Mouse (Mus musculus) midbrain, embryonic 16.5 days (tissue): ENCODE measurements at regions not wholly inside any gene's neighbourhood (a gene's known extent, or its start where the extent isn't known, plus 50 kb on each side); places are given as distances from the start of the nearest gene placed in this dataset.

Experiments used
- ATAC-seq: fragments of 200-750 bp; cut with Nextera tagmentation; 2 replicates; pipeline ENCODE4 v1.8.0; 2017; ENCODE audit warnings: moderate TSS enrichment
- H3K27ac ChIP-seq: fragments of 300-500 bp; sonication (generic); 2 replicates; pipeline ENCODE4 v1.5.1; 2014; ENCODE audit warnings: mild to moderate bottlenecking, low read length, mixed read lengths
- H3K27me3 ChIP-seq: fragments of 300-500 bp; sonication (generic); 2 replicates; pipeline ENCODE4 v1.6.1; 2014; ENCODE audit warnings: low read depth, low read length, mixed read lengths; ENCODE audit not compliant: control insufficient read depth, insufficient read depth
- H3K36me3 ChIP-seq: fragments of 300-500 bp; sonication (generic); 2 replicates; pipeline ENCODE4 v1.6.1; 2014; ENCODE audit warnings: mild to moderate bottlenecking, low read length, moderate library complexity, mixed read lengths; ENCODE audit not compliant: control insufficient read depth, insufficient read depth
- H3K4me1 ChIP-seq: fragments of 300-500 bp; sonication (generic); 2 replicates; pipeline ENCODE4 v1.6.1; 2014; ENCODE audit warnings: mild to moderate bottlenecking, low read length, mixed read lengths; ENCODE audit not compliant: control insufficient read depth, insufficient read depth
- H3K4me2 ChIP-seq: fragments of 300-500 bp; sonication (generic); 2 replicates; pipeline ENCODE4 v1.6.1; 2014; ENCODE audit warnings: mild to moderate bottlenecking, low read length, mixed read lengths
- H3K4me3 ChIP-seq: fragments of 300-500 bp; sonication (generic); 2 replicates; pipeline ENCODE4 v1.5.1; 2014; ENCODE audit warnings: low read depth, mild to moderate bottlenecking, low read length, moderate library complexity, mixed read lengths
- H3K9ac ChIP-seq: fragments of 300-500 bp; sonication (generic); 2 replicates; pipeline ENCODE4 v1.6.1; 2014; ENCODE audit warnings: low read depth, low read length, mixed read lengths
- H3K9me3 ChIP-seq: fragments of 300-500 bp; sonication (generic); replicated peaks from 2 replicates; pipeline ENCODE4 v1.6.1; 2014; ENCODE audit warnings: mild to moderate bottlenecking, low read length, mixed read lengths; ENCODE audit not compliant: control insufficient read depth, poor library complexity, severe bottlenecking
- WGBS: fragments of 180-500 bp; shearing (Covaris S2); extraction: QIAGEN DNeasy Blood & Tissue Kit; methylation state at CpG from one replicate; pipeline ENCODE4 v1.1.7; 2014; 5-methylcytosine and 5-hydroxymethylcytosine counted together

DNA sequence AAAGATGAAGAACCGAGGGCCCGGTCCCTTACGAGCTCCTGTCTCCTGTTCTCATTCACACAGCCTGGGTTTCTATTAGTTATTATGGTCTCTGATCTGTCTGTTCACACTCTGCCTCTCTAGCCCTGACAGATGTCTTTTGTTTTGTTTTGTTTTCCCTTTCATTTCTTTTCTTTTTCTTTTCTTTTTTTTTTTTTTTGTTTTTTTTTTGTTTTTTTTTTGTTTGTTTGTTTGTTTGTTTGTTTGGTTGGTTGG is 55.8 kb upstream of the Cpm start:
- 80% methylated on average over 3 of the region's 3 CpGs for WGBS
- Histone ChIP-seq H3K4me2 (no peak overlapping the region), H3K4me3 (no peak overlapping the region), H3K9ac (no peak overlapping the region), H3K27me3 (peaks cover 12% of the 10 kb centered on the region; the same call in 1 of the 2 replicates), H3K9me3 (no peaks in the 10 kb centered on the region), H3K4me1 (peaks cover 9% of the 10 kb centered on the region), H3K36me3 (no peaks in the 10 kb centered on the region), H3K27ac (no peak overlapping the region)
- ATAC-seq, result no peak

DNA sequence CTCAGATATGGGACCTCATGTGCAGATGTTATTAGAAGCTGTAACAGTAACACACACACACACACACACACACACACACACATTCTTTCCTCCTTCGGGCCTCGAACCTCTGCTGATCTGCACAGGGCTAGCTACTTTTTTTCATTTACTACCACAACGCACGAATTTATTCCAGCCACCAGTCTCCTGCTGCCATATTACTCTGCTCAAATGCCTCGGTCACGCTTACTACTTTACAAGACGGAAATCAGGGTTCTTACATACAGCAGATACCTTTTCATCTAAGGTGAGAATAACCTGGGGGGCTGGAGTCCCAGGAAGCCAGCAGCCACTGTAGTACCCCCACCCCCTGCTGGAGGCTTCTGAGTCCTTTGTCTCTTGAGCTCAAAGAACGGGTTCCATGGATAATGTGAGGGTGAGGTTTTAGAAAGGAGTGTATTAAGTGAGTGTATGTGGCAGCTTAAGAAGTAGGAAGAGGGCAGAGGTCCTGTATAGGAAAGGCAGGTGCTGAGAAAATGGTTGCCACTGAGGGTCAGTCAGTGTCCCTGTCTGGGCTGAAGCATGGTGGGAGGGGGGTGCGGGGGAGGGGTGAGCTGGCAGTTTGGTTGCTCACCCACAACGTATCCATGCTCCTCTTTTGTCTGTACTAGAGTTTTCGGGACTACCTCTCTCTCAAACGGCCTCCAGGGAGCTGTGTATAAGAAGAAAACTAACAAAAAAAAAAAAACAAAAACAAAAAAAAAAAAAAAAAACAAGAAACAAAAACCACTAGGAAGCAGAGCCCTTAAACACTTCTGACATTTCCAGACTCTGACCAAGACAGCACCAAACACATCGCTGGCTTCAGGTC is 56.3 kb upstream of the Cpm start:
- ATAC-seq, result no peak
- H3K4me1 ChIP-seq, result peaks cover 9% of the 10 kb centered on the region
- WGBS, result 46% methylated on average over 13 of the region's 13 CpGs
- H3K27ac ChIP-seq, result no peak overlapping the region
- no peak overlapping the region for H3K4me3 ChIP-seq
- H3K4me2 ChIP-seq, result no peak overlapping the region
- no peaks in the 10 kb centered on the region for H3K9me3 ChIP-seq
- H3K27me3 ChIP-seq, result peaks cover 12% of the 10 kb centered on the region; the same call in 1 of the 2 replicates
- no peak overlapping the region for H3K9ac ChIP-seq
- H3K36me3 ChIP-seq, result no peaks in the 10 kb centered on the region

DNA sequence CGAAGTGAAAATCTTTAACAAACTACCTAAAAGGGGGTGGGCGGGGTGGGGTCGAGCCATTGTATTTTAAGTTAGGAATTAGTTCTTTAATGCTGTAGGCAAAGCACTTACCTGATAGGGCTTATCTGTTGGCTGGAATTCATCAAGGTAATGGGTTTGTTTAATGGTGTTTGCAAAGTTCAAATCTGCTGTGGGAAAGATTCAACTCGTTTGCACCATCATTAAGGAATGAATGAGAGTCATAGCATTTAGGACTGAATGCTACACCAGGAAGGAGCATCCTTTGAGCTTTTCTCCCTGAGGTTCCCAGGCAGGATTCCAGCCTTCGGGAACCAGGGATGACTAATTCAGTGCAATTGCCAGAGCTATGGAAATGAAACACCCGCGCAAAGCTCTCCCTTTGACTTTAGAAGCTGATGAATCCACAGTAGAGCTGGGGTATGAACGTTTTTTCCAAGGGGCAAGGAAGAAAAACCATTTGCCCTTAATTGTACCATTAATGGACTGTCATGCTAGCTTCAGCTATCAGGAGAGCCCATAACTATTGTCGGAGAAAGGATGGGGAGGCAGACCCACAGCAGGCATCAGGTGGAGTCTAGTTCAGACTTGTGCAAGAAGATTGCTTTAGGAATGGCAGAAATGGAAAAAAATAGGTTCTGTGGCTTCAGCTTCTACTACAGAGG is 57.3 kb upstream of the Cpm start:
- no peaks in the 10 kb centered on the region for H3K9me3 ChIP-seq
- peak overlapping the region; percentile 68 for H3K4me2 ChIP-seq
- 11% methylated on average over 9 of the region's 9 CpGs for WGBS
- ATAC-seq, result no peak
- H3K36me3 ChIP-seq, result no peaks in the 10 kb centered on the region
- H3K4me1 ChIP-seq, result peaks cover 9% of the 10 kb centered on the region
- no peak overlapping the region for H3K4me3 ChIP-seq
- H3K9ac ChIP-seq, result no peak overlapping the region
- peaks cover 12% of the 10 kb centered on the region; the same call in 1 of the 2 replicates for H3K27me3 ChIP-seq
- no peak overlapping the region for H3K27ac ChIP-seq

DNA sequence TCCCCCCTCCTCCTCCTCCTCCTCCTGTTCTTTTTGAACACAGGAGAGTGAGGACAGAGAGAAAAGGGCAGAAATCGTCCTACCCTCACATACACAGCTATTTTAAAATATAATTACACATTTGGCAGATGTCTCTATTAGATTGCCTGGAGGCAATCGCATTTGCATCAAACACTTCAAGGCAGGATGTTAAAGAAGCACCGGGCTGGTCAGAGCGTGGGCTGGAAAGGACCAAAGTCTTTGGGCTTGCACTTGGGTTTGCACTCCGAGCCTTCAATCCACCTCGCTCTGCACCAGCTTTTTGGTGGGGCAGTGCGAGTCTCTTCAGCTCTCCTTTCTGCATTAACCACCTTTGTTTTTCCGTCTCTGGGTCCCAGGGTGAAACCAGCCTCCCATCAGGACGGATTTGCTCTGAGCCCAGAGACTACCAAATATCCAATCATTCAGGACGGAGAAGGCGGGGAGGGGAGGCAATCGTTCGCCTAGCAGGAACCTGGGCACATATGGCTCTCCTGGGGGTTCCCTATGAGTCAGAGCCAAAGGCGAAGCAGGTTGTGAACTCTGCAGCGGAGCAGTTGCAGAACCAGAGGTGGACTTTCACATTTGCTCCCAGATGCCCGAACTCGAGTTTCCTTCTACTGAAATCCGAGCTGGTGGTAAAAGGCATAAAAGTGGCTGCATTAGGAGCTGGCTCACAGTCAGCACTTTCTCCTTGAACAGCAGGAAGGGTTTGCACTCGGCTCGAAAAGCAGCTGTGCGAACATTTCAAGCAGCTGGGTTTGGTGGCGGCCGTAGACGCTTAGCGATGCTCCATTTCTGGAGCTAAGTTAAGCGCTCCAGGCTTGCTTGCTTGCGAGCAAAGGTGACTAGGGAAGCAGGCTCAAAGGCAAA is 58.1 kb upstream of the Cpm start:
- Histone ChIP-seq H3K4me3 (peak overlapping the region; percentile 33), H3K9ac (peak overlapping the region; percentile 26; the same call in 1 of the 2 replicates), H3K27me3 (peaks cover 12% of the 10 kb centered on the region; the same call in 1 of the 2 replicates), H3K4me1 (peaks cover 9% of the 10 kb centered on the region), H3K4me2 (peak overlapping the region; percentile 68), H3K36me3 (no peaks in the 10 kb centered on the region), H3K9me3 (no peaks in the 10 kb centered on the region), H3K27ac (no peak overlapping the region)
- under 1% methylated on average over 27 of the region's 27 CpGs for WGBS
- ATAC-seq, result no peak; the same call in 1 of the 2 replicates

DNA sequence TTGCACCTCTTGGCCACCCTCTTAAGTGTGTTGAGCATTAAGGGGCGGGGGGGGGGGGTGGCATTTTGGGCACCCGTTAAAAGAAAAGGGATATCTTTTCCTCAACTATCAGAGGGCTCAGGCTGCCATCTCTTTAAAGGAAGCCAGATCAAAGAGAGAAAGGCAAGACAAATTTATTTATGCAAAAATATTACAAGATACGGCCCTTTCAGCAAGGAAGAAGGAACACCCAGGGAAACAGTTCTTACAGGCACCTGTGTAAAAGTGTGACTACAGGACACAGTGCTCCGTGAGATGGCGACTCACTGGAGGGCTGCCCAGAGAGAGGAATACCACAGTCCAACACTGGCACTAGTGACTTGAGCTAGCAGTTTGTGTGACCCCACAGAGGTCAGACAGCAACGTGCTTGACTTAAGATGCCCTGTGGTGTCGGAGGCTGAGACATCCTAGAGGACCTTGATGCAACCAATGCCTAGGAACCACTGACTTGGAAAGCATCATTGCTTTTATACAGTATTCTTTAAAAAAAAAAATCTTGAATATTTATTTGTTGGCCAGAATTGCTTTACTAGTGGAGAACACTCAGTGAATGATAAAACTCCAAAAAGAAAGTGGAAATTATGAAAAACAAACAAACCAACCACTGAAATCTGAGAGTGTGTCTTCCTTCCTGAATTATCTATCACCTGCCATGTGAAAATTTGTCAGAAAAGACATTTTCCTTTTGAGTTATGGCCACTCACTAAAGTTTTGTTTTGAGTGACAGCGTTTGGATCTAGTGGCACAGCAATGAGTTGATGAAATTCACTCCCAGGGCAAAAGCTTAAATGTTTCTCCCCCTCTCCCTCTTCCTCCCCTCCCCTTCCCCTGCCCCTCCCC is 59.0 kb upstream of the Cpm start:
- H3K4me3 ChIP-seq, result no peak overlapping the region
- no peaks in the 10 kb centered on the region for H3K9me3 ChIP-seq
- no peaks in the 10 kb centered on the region for H3K36me3 ChIP-seq
- peak overlapping the region; percentile 68; the same call in 1 of the 2 replicates for H3K4me2 ChIP-seq
- WGBS, result 56% methylated on average over 8 of the region's 8 CpGs
- peaks cover 9% of the 10 kb centered on the region for H3K4me1 ChIP-seq
- peaks cover 12% of the 10 kb centered on the region; the same call in 1 of the 2 replicates for H3K27me3 ChIP-seq
- H3K27ac ChIP-seq, result no peak overlapping the region
- no peak for ATAC-seq
- no peak overlapping the region for H3K9ac ChIP-seq

DNA sequence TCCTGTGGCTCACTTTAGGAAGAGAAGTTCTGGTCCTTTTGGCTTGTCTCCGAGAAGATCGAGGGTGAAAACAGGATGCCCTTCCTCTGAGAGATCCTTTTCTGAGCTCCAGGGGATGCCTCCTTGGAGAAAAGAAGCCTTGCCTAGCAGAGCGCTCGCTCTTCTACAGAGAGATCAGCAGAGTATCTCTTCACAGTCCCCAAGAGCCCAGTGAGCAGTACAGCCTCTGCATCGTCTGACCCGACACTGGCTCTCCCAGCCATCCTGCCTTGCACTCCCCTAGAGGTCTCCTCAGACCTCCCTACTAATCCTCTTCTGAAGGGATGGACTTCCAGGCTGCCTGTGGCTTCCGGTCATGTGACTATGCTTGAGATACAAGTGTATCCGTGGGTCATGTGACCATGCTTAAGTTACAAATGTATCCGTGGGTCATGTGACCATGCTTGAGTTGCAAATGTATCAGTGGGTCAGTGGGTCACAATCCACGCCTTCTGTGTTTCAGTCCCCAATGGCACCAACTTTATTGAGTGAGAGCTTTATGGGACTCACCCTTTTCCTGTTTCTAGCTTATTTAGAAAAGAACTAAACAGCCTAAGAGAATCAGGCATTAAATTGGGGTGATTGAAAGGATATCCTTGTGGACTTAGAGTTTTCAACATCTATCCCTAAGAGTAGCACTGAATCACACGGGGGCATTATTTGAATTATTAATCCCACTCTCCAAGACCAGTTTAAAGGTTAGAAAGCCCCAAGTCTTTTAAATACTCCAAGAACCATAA is 59.8 kb upstream of the Cpm start:
- peaks cover 12% of the 10 kb centered on the region; the same call in 1 of the 2 replicates for H3K27me3 ChIP-seq
- H3K4me3 ChIP-seq, result no peak overlapping the region
- ATAC-seq, result no peak
- no peak overlapping the region for H3K27ac ChIP-seq
- H3K4me1 ChIP-seq, result peaks cover 9% of the 10 kb centered on the region
- no peak overlapping the region for H3K9ac ChIP-seq
- no peak overlapping the region for H3K4me2 ChIP-seq
- 82% methylated on average over 11 of the region's 11 CpGs for WGBS
- no peaks in the 10 kb centered on the region for H3K9me3 ChIP-seq
- no peaks in the 10 kb centered on the region for H3K36me3 ChIP-seq

DNA sequence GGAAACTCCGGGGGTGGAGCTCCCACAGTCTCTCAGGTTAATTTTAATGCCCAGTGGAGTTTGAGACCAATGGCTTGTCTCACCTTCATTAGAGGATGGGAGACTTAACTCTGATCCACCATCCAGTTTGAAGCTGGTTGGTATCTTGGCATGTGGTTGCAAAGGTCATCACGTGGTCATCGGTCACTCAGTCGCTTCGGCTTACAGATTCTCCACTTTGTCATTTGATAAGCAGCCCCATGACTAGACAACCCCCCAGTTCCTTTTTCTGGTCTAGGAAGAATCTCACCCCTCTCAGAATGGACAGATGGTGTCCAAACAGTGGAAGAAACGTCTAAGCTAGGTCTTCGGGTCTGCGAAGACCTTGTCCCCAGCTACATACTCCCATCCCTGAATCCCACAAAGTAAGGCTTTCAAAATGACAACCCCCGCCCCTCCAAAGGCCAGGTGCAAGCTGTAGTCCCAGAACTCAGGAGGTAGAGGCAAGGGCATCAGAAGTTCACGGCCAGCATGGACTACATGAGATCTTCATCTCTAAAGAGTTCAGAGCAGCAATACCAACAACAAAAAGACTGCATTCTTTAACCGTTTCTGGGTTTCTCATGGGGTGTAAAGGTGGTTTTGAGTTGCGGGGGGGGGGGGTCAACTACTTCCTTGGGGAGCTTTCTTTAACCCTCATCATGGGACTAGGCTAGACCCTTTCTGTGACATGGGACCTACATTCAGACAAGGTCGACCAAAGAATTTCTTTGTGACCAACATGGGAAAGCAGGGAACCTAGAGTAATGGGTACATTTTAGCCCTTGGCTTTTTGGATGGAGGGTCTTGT is 60.6 kb upstream of the Cpm start:
- Histone ChIP-seq H3K4me2 (no peak overlapping the region), H3K9ac (no peak overlapping the region), H3K27ac (no peak overlapping the region), H3K27me3 (peaks cover 12% of the 10 kb centered on the region; the same call in 1 of the 2 replicates), H3K4me1 (peaks cover 9% of the 10 kb centered on the region), H3K4me3 (no peak overlapping the region), H3K36me3 (no peaks in the 10 kb centered on the region), H3K9me3 (no peaks in the 10 kb centered on the region)
- WGBS, result 95% methylated on average over 13 of the region's 13 CpGs
- no peak for ATAC-seq
